Mouse (Mus musculus) forebrain, postnatal 0 days (tissue): ENCODE measurements around the gene Aqp11. TPM values are rescaled to one million over a fixed set of nuclear protein-coding genes. Genes with fewer than 3 reads are reported as not detected.
A peak's percentile ranks its signal among the peaks of the same experiment; 100 is the strongest.

Experiments
- ATAC-seq: fragments of 200-750 bp; cut with Nextera tagmentation; 2 replicates; pipeline ENCODE4 v1.8.0; 2017; ENCODE audit warnings: mild to moderate bottlenecking, moderate library complexity
- DNase-seq: peaks from one replicate; pipeline ENCODE4 v3.0.0-alpha.2; 2015
- H3K27ac ChIP-seq: fragments of 300-500 bp; sonication (generic); 2 replicates; pipeline ENCODE4 v1.5.1; 2014; ENCODE audit warnings: low read depth, mild to moderate bottlenecking, antibody characterized with exemption, low read length, moderate library complexity, mixed read lengths
- H3K27me3 ChIP-seq: fragments of 300-500 bp; sonication (generic); 2 replicates; pipeline ENCODE4 v1.6.1; 2014; ENCODE audit warnings: mild to moderate bottlenecking, low read length, mixed read lengths; ENCODE audit not compliant: insufficient read depth
- H3K36me3 ChIP-seq: fragments of 300-500 bp; sonication (generic); 2 replicates; pipeline ENCODE4 v1.6.1; 2014; ENCODE audit warnings: mild to moderate bottlenecking, moderate library complexity; ENCODE audit not compliant: insufficient read depth
- H3K4me1 ChIP-seq: fragments of 300-500 bp; sonication (generic); 2 replicates; pipeline ENCODE4 v1.6.1; 2014; ENCODE audit warnings: antibody characterized with exemption; ENCODE audit not compliant: insufficient read depth
- H3K4me2 ChIP-seq: fragments of 300-500 bp; sonication (generic); 2 replicates; pipeline ENCODE4 v1.6.1; 2014; ENCODE audit warnings: low read depth, mild to moderate bottlenecking, moderate library complexity
- H3K4me3 ChIP-seq: fragments of 300-500 bp; sonication (generic); 2 replicates; pipeline ENCODE4 v1.5.1; 2014; ENCODE audit warnings: low read depth, low read length, mixed read lengths
- H3K9ac ChIP-seq: fragments of 300-500 bp; sonication (generic); 2 replicates; pipeline ENCODE4 v1.6.1; 2014; ENCODE audit warnings: mild to moderate bottlenecking
- H3K9me3 ChIP-seq: fragments of 300-500 bp; sonication (generic); 2 replicates; pipeline ENCODE4 v1.6.1; 2016; ENCODE audit warnings: low read length
- CTCF ChIP-seq: sonication (generic); IDR thresholded peaks from 2 replicates; pipeline ENCODE4 v1.5.1; 2016; ENCODE audit warnings: antibody characterized with exemption, control low read depth, low read depth
- WGBS: fragments of 180-500 bp; shearing (Covaris S2); extraction: QIAGEN DNeasy Blood & Tissue Kit; methylation state at CpG from one replicate; pipeline ENCODE4 v1.1.7; 2014; 5-methylcytosine and 5-hydroxymethylcytosine counted together
- polyA plus RNA-seq: library from polyadenylated mRNA; unstranded; fragments of >200 nt; fragmentation: Nextera tagmentation; extraction: Ambion mirVana; gene quantifications from 2 replicates; pipeline ENCODE4 v1.2.1, GENCODE M21; 2015
- total RNA-seq: library from RNA; depleted of rRNA; stranded (reverse); fragments of >200 nt; gene quantifications from 2 replicates; pipeline ENCODE4 v1.2.3, GENCODE M21; 2014

The Aqp11 gene
- total and polyA plus RNA-seq, 2 experiments from 2014 or later = 8.3 to 22.4 TPM

DNA sequence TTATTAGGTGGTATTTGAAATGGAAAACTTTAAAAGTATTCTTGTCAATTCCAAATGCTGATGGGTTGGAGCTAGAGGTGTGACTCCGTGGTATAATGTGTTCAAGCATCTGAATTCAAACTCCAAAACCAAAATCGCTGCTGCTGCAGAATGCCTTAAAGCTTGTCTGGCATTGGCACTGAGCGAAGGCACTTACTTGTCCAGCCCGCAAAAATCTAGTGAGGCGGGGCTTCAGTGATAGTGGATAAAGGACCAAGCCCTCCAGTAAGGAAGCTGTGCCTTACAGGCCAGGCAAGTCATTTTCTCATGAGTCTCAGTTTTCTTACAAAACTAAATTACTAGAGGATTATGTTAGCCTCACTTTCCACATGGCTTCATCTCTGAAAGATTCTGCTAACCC, 30.3 kb downstream of the Aqp11 start:
- Histone ChIP-seq H3K4me2 (no peak overlapping the region), H3K4me1 (no peaks in the 10 kb centered on the region)

GRCm38 (mm10) chr7:97707123-97707522, 31.0 kb downstream of the Aqp11 start:
- DNase-seq = no peak
- Histone ChIP-seq H3K4me1 (no peaks in the 10 kb centered on the region), H3K27me3 (no peaks in the 10 kb centered on the region), H3K4me2 (no peak overlapping the region), H3K9ac (no peak overlapping the region), H3K4me3 (no peak overlapping the region), H3K9me3 (no peaks in the 10 kb centered on the region), H3K36me3 (peaks cover 9% of the 10 kb centered on the region), H3K27ac (no peak overlapping the region)
- no peak for TF ChIP-seq CTCF
- ATAC-seq = no peak
- 75% methylated on average over 4 of the region's 4 CpGs for WGBS

More for the DNA sequence above, 30.3 kb downstream of the Aqp11 start:
- Histone ChIP-seq H3K9me3 (no peaks in the 10 kb centered on the region), H3K27me3 (no peaks in the 10 kb centered on the region), H3K27ac (no peak overlapping the region), H3K36me3 (peaks cover 12% of the 10 kb centered on the region), H3K4me3 (no peak overlapping the region), H3K9ac (no peak overlapping the region)
- no peak for DNase-seq
- no peak for TF ChIP-seq CTCF
- ATAC-seq = no peak
- WGBS = 85% methylated on average over 5 of the region's 5 CpGs

DNA sequence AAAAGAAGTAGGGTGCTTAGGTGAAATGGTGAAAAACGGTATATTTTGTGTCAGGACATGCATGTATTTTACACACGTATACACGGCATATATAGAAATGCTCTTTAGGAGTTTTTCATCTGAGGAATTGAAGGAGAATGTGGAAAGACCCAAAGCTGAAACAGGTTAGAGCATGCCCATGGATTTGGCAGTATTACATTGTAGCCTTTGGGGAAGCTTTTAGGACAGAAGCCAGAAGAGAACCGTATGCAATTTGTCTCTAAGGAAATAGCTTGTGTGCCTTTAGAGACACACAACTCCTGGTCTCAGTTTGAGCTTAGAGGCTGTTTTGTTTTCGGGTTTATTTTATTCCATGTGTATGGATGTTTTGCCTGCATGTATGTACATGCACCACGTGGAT, 37.0 kb downstream of the Aqp11 start:
- 80% methylated on average over 6 of the region's 6 CpGs for WGBS
- H3K27me3 ChIP-seq = no peaks in the 10 kb centered on the region
- no peak overlapping the region for H3K4me2 ChIP-seq
- H3K27ac ChIP-seq = no peak overlapping the region
- H3K4me1 ChIP-seq = peaks cover 4% of the 10 kb centered on the region
- no peaks in the 10 kb centered on the region for H3K36me3 ChIP-seq
- ATAC-seq = no peak
- H3K9me3 ChIP-seq = no peaks in the 10 kb centered on the region
- TF ChIP-seq CTCF = no peak
- H3K4me3 ChIP-seq = no peak overlapping the region
- H3K9ac ChIP-seq = no peak overlapping the region
- no peak for DNase-seq

DNA sequence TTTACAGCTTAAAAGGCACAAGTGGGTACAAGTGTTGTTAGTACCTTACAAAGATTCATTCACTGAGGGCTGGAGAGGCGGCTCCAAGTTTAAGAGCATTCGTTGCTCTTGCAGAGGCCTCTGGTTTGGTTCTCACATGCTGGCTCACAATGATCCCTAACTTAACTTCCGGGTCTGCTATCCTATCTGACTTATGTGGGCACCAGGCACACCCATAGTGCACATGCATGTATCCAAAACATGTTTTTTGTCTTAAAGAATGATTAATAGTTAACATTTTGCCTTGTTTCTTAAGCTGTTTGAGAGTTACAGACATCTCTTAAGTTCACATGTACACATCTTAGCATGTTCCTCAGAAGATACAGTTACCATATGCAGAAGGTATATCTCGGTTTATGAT, 37.9 kb downstream of the Aqp11 start:
- Histone ChIP-seq H3K4me2 (no peak overlapping the region), H3K4me1 (peaks cover 8% of the 10 kb centered on the region), H3K9ac (no peak overlapping the region), H3K36me3 (no peaks in the 10 kb centered on the region), H3K4me3 (no peak overlapping the region), H3K27ac (no peak overlapping the region), H3K27me3 (no peaks in the 10 kb centered on the region), H3K9me3 (no peaks in the 10 kb centered on the region)
- no peak for TF ChIP-seq CTCF
- ATAC-seq (no peak), DNase-seq (no peak)
- WGBS = 89% methylated on average over 4 of the region's 4 CpGs

DNA sequence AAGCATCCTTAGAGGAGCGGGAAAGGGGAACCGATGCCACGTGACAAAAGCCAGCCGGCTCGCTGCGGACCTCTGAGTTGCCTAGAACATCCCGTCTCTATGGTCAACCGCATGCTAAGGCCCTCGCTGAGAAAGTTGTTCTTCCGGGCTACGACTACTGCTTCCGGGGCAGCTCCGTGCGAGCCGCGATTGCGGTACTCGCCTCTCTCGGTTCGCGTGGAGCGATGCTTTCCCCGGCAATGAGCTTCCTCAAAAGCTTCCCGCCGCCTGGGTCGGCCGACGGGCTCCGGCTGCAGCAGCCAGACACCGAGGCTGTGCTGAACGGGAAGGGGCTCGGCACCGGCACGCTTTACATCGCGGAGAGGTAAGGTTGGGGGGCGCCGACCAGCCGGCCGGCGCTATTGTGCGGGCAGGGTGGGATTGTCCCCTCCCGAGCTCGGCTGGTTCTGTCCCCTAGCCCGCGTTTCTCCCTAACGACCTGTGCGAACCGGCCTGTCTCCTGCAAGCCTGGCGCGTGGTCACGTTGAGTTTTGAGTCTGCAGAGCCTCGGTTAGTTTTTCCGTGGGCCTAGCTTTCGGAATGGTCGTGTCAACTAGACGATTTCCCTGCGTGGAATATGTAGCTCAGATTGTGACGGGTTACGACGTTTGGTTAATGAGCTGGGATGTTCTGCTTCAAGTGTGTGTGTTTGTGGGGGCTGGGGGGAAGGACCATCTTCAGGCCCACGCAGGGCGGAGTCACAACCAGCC, 41.4 kb downstream of the Aqp11 start, which contains the start of gene Clns1a:
TSS of gene Clns1a (plus strand) at position 129 of the 749 bp plus-strand sequence.
- Histone ChIP-seq H3K4me2 (peak within 1 kb of the TSS; percentile 70), H3K27ac (peak within 1 kb of the TSS; percentile 89), H3K4me1 (peaks cover 8% of the 10 kb centered on the region), H3K4me3 (peak within 1 kb of the TSS; percentile 99), H3K9ac (peak within 1 kb of the TSS; percentile 94), H3K9me3 (no peaks in the 10 kb centered on the region), H3K36me3 (no peaks in the 10 kb centered on the region), H3K27me3 (no peaks in the 10 kb centered on the region)
- WGBS = under 1% methylated on average over 63 of the region's 63 CpGs
- TF ChIP-seq CTCF = no peak
- DNase-seq (peak; percentile 95), ATAC-seq (peak; percentile 99)

- H3K4me3 ChIP-seq = peak overlapping the region; percentile 99
- DNase-seq = no peak
- peak overlapping the region; percentile 70 for H3K4me2 ChIP-seq
- H3K9ac ChIP-seq = peak overlapping the region; percentile 94
- no peak for TF ChIP-seq CTCF
- H3K27me3 ChIP-seq = no peaks in the 10 kb centered on the region
- peaks cover 8% of the 10 kb centered on the region for H3K4me1 ChIP-seq
- H3K9me3 ChIP-seq = no peaks in the 10 kb centered on the region
- WGBS = 38% methylated on average over 19 of the region's 19 CpGs
- ATAC-seq = peak; percentile 74
- no peaks in the 10 kb centered on the region for H3K36me3 ChIP-seq
- peak overlapping the region; percentile 89 for H3K27ac ChIP-seq
Measured at GRCm38 (mm10) chr7:97696133-97696505, 42.0 kb downstream of the Aqp11 start.

- Histone ChIP-seq H3K27me3 (no peaks in the 10 kb centered on the region), H3K9me3 (no peaks in the 10 kb centered on the region), H3K4me1 (peaks cover 8% of the 10 kb centered on the region), H3K36me3 (no peaks in the 10 kb centered on the region), H3K4me3 (no peak overlapping the region), H3K4me2 (peak overlapping the region; percentile 70; the same call in 1 of the 2 replicates), H3K9ac (0 out of 2 replicates have a peak overlapping the region, but pooled peaks have one; percentile 94), H3K27ac (peak overlapping the region; percentile 89; the same call in 1 of the 2 replicates)
- ATAC-seq = no peak
- TF ChIP-seq CTCF = no peak
- WGBS = 98% methylated on average over 1 of the region's 1 CpGs
- no peak for DNase-seq
Measured at GRCm38 (mm10) chr7:97695441-97695840, 42.6 kb downstream of the Aqp11 start.
